Mouse (Mus musculus) forebrain, embryonic 10.5 days (tissue): ENCODE measurements at regions not wholly inside any gene's neighbourhood (a gene's known extent, or its start where the extent isn't known, plus 50 kb on each side); places are given as distances from the start of the nearest gene placed in this dataset.

ENCODE experiments used
- DNase-seq: peaks from one replicate; pipeline ENCODE4 v3.0.0-alpha.2; 2017; ENCODE audit warnings: low spot score; ENCODE audit errors: extremely low spot score
- H3K27ac ChIP-seq: fragments of 300-500 bp; sonication (generic); 2 replicates; pipeline ENCODE4 v1.5.1; 2016; ENCODE audit warnings: mild to moderate bottlenecking
- H3K27me3 ChIP-seq: fragments of 300-500 bp; sonication (generic); 2 replicates; pipeline ENCODE4 v1.6.1; 2016; ENCODE audit warnings: mild to moderate bottlenecking; ENCODE audit not compliant: poor library complexity, severe bottlenecking
- H3K36me3 ChIP-seq: fragments of 300-500 bp; sonication (generic); replicated peaks from 2 replicates; pipeline ENCODE4 v1.6.1; 2016; ENCODE audit warnings: mild to moderate bottlenecking, moderate library complexity
- H3K4me1 ChIP-seq: fragments of 300-500 bp; sonication (generic); 2 replicates; pipeline ENCODE4 v1.6.1; 2016
- H3K4me3 ChIP-seq: fragments of 300-500 bp; sonication (generic); 2 replicates; pipeline ENCODE4 v1.5.1; 2016; ENCODE audit warnings: mild to moderate bottlenecking, moderate library complexity
- H3K9me3 ChIP-seq: fragments of 300-500 bp; sonication (generic); 2 replicates; pipeline ENCODE4 v1.6.1; 2016; ENCODE audit warnings: mild to moderate bottlenecking, moderate library complexity
- WGBS: fragments of 180-500 bp; shearing (Covaris S2); methylation state at CpG from one replicate; pipeline ENCODE4 v1.1.7; 2016; 5-methylcytosine and 5-hydroxymethylcytosine counted together

- no peak overlapping the region for H3K4me3 ChIP-seq
- H3K9me3 ChIP-seq: no peaks in the 10 kb centered on the region
- WGBS: 83% methylated on average over 3 of the region's 3 CpGs
- H3K36me3 ChIP-seq: no peaks in the 10 kb centered on the region
- H3K4me1 ChIP-seq: 0 out of 2 replicates have a peak, but pooled peaks cover 9% of the 10 kb centered on the region
- no peak for DNase-seq
- no peaks in the 10 kb centered on the region; the same call in 1 of the 2 replicates for H3K27me3 ChIP-seq
- H3K27ac ChIP-seq: no peak overlapping the region
Measured at GRCm38 (mm10) chr14:67181586-67181985, 1172.6 kb upstream of the Gulo start.

GRCm38 (mm10) chr14:67179549-67179948 lies 1170.5 kb upstream of the Gulo start:
- Histone ChIP-seq H3K27ac (no peak overlapping the region), H3K4me1 (0 out of 2 replicates have a peak, but pooled peaks cover 9% of the 10 kb centered on the region), H3K4me3 (no peak overlapping the region), H3K36me3 (no peaks in the 10 kb centered on the region), H3K9me3 (no peaks in the 10 kb centered on the region), H3K27me3 (no peaks in the 10 kb centered on the region; the same call in 1 of the 2 replicates)
- DNase-seq: no peak

GRCm38 (mm10) chr14:67178329-67179039 lies 1169.5 kb upstream of the Gulo start:
- no peak for DNase-seq
- H3K36me3 ChIP-seq: no peaks in the 10 kb centered on the region
- WGBS: 59% methylated on average over 9 of the region's 9 CpGs
- 0 out of 2 replicates have a peak, but pooled peaks cover 9% of the 10 kb centered on the region for H3K4me1 ChIP-seq
- no peak overlapping the region for H3K4me3 ChIP-seq
- H3K9me3 ChIP-seq: no peaks in the 10 kb centered on the region
- H3K27ac ChIP-seq: no peak overlapping the region
- H3K27me3 ChIP-seq: no peaks in the 10 kb centered on the region; the same call in 1 of the 2 replicates

GRCm38 (mm10) chr14:67176672-67177071 lies 1167.7 kb upstream of the Gulo start:
- 76% methylated on average over 6 of the region's 6 CpGs for WGBS
- no peak for DNase-seq
- Histone ChIP-seq H3K27ac (no peak overlapping the region), H3K27me3 (no peaks in the 10 kb centered on the region), H3K36me3 (no peaks in the 10 kb centered on the region), H3K9me3 (no peaks in the 10 kb centered on the region), H3K4me3 (no peak overlapping the region), H3K4me1 (0 out of 2 replicates have a peak, but pooled peaks cover 5% of the 10 kb centered on the region)

GRCm38 (mm10) chr14:67176100-67176499 lies 1167.1 kb upstream of the Gulo start:
- 85% methylated on average over 6 of the region's 6 CpGs for WGBS
- Histone ChIP-seq H3K27ac (no peak overlapping the region), H3K4me3 (no peak overlapping the region), H3K27me3 (no peaks in the 10 kb centered on the region), H3K36me3 (no peaks in the 10 kb centered on the region), H3K9me3 (no peaks in the 10 kb centered on the region), H3K4me1 (0 out of 2 replicates have a peak, but pooled peaks cover 3% of the 10 kb centered on the region)
- DNase-seq: no peak

- Histone ChIP-seq H3K4me1 (0 out of 2 replicates have a peak, but pooled peaks cover 3% of the 10 kb centered on the region), H3K27ac (no peak overlapping the region), H3K9me3 (no peaks in the 10 kb centered on the region), H3K4me3 (no peak overlapping the region), H3K27me3 (no peaks in the 10 kb centered on the region), H3K36me3 (no peaks in the 10 kb centered on the region)
- 83% methylated on average over 7 of the region's 7 CpGs for WGBS
- no peak for DNase-seq
Measured at GRCm38 (mm10) chr14:67174929-67175328, 1165.9 kb upstream of the Gulo start.

GRCm38 (mm10) chr14:67170801-67171200 lies 1161.8 kb upstream of the Gulo start:
- Histone ChIP-seq H3K27me3 (no peaks in the 10 kb centered on the region), H3K27ac (no peak overlapping the region), H3K9me3 (no peaks in the 10 kb centered on the region), H3K4me1 (no peaks in the 10 kb centered on the region), H3K4me3 (no peak overlapping the region), H3K36me3 (no peaks in the 10 kb centered on the region)
- DNase-seq: no peak
- 89% methylated on average over 6 of the region's 6 CpGs for WGBS

GRCm38 (mm10) chr14:67170248-67170647 lies 1161.2 kb upstream of the Gulo start:
- WGBS: 50% methylated on average over 3 of the region's 3 CpGs
- H3K36me3 ChIP-seq: no peaks in the 10 kb centered on the region
- DNase-seq: no peak
- no peaks in the 10 kb centered on the region for H3K9me3 ChIP-seq
- H3K27me3 ChIP-seq: no peaks in the 10 kb centered on the region
- no peak overlapping the region for H3K4me3 ChIP-seq
- H3K4me1 ChIP-seq: no peaks in the 10 kb centered on the region
- H3K27ac ChIP-seq: no peak overlapping the region

- no peaks in the 10 kb centered on the region for H3K27me3 ChIP-seq
- no peaks in the 10 kb centered on the region for H3K36me3 ChIP-seq
- no peak overlapping the region for H3K4me3 ChIP-seq
- no peaks in the 10 kb centered on the region for H3K4me1 ChIP-seq
- WGBS: 96% methylated on average over 1 of the region's 1 CpGs
- H3K27ac ChIP-seq: no peak overlapping the region
- DNase-seq: no peak
- no peaks in the 10 kb centered on the region for H3K9me3 ChIP-seq
Measured at GRCm38 (mm10) chr14:67169201-67169600, 1160.2 kb upstream of the Gulo start.

GRCm38 (mm10) chr14:67159996-67160395 lies 1151.0 kb upstream of the Gulo start:
- no peaks in the 10 kb centered on the region for H3K36me3 ChIP-seq
- 89% methylated on average over 10 of the region's 10 CpGs for WGBS
- 0 out of 2 replicates have a peak, but pooled peaks cover 7% of the 10 kb centered on the region for H3K4me1 ChIP-seq
- no peak overlapping the region for H3K4me3 ChIP-seq
- no peaks in the 10 kb centered on the region for H3K27me3 ChIP-seq
- no peak for DNase-seq
- no peak overlapping the region for H3K27ac ChIP-seq
- H3K9me3 ChIP-seq: no peaks in the 10 kb centered on the region

- Histone ChIP-seq H3K27me3 (no peaks in the 10 kb centered on the region), H3K4me1 (0 out of 2 replicates have a peak, but pooled peaks cover 7% of the 10 kb centered on the region), H3K9me3 (no peaks in the 10 kb centered on the region), H3K4me3 (no peak overlapping the region), H3K27ac (no peak overlapping the region), H3K36me3 (no peaks in the 10 kb centered on the region)
- 91% methylated on average over 9 of the region's 9 CpGs for WGBS
- no peak for DNase-seq
Measured at GRCm38 (mm10) chr14:67158867-67159266, 1149.9 kb upstream of the Gulo start.

GRCm38 (mm10) chr14:67156366-67156765 lies 1147.4 kb upstream of the Gulo start:
- no peaks in the 10 kb centered on the region for H3K9me3 ChIP-seq
- 85% methylated on average over 8 of the region's 8 CpGs for WGBS
- no peak for DNase-seq
- H3K27me3 ChIP-seq: no peaks in the 10 kb centered on the region
- H3K4me3 ChIP-seq: no peak overlapping the region
- H3K36me3 ChIP-seq: no peaks in the 10 kb centered on the region
- no peak overlapping the region for H3K27ac ChIP-seq
- 0 out of 2 replicates have a peak, but pooled peaks cover 7% of the 10 kb centered on the region for H3K4me1 ChIP-seq

- Histone ChIP-seq H3K27ac (no peak overlapping the region), H3K36me3 (no peaks in the 10 kb centered on the region), H3K9me3 (no peaks in the 10 kb centered on the region), H3K27me3 (no peaks in the 10 kb centered on the region), H3K4me1 (0 out of 2 replicates have a peak, but pooled peaks cover 7% of the 10 kb centered on the region), H3K4me3 (no peak overlapping the region)
- DNase-seq: no peak
- 67% methylated on average over 3 of the region's 3 CpGs for WGBS
Measured at GRCm38 (mm10) chr14:67153621-67154020, 1144.6 kb upstream of the Gulo start.
